Mouse (Mus musculus): ENCODE data around the gene Sln.

Sln gene

GRCm38 (mm10) chr9:53849864-53850263, at the start of gene Sln:
Sln (plus strand) TSS chr9:53850164.
- in situ Hi-C loops (cut with MboI; ENCODE audit: unreplicated experiment in 2 of 2) = no loop called here

- in situ Hi-C loops (cut with MboI; ENCODE audit: unreplicated experiment in 2 of 2) = no loop called here
These were observed 47.0 kb upstream of the Sln start for GRCm38 (mm10) chr9:53802921-53803320.

GRCm38 (mm10) chr9:53806496-53807086, 43.4 kb upstream of the Sln start:
- in situ Hi-C loops (cut with MboI; ENCODE audit: unreplicated experiment in 2 of 2) = no loop called here

- in situ Hi-C loops (cut with MboI; ENCODE audit: unreplicated experiment in 2 of 2) = loop anchor here in 1 of 2 experiments (10.0 kb wide), 1 partner anchor 219 kb away; no protein-coding TSS in a partner anchor
These were observed 36.5 kb upstream of the Sln start for GRCm38 (mm10) chr9:53813418-53813817.

- in situ Hi-C loops (cut with MboI; ENCODE audit: unreplicated experiment in 2 of 2) = loop anchor here in 1 of 2 experiments (10.0 kb wide), 1 partner anchor 224 kb away; no protein-coding TSS in a partner anchor
These were observed 31.2 kb upstream of the Sln start for GRCm38 (mm10) chr9:53818760-53819159.

GRCm38 (mm10) chr9:53825318-53825717, 24.6 kb upstream of the Sln start:
- in situ Hi-C loops (cut with MboI; ENCODE audit: unreplicated experiment in 2 of 2) = loop anchor here (5.0 to 10.0 kb wide), 5 partner anchors 151 to 571 kb away; partner anchors contain the start of gene Cul5 (in 1 of the 2)

GRCm38 (mm10) chr9:53829081-53829865, 20.7 kb upstream of the Sln start:
- in situ Hi-C loops (cut with MboI; ENCODE audit: unreplicated experiment in 2 of 2) = loop anchor here (5.0 to 10.0 kb wide), 5 partner anchors 154 to 574 kb away; partner anchors contain the start of gene Cul5 (in 1 of the 2)

- in situ Hi-C loops (cut with MboI; ENCODE audit: unreplicated experiment in 2 of 2) = loop anchor here (5.0 to 10.0 kb wide), 5 partner anchors 155 to 575 kb away; partner anchors contain the start of gene Cul5 (in 1 of the 2)
These were observed 20.1 kb upstream of the Sln start for GRCm38 (mm10) chr9:53829866-53830209.

- in situ Hi-C loops (cut with MboI; ENCODE audit: unreplicated experiment in 2 of 2) = no loop called here
These were observed 14.9 kb upstream of the Sln start for GRCm38 (mm10) chr9:53835039-53835438.

GRCm38 (mm10) chr9:53835976-53836375, 14.0 kb upstream of the Sln start:
- in situ Hi-C loops (cut with MboI; ENCODE audit: unreplicated experiment in 2 of 2) = no loop called here

- in situ Hi-C loops (cut with MboI; ENCODE audit: unreplicated experiment in 2 of 2) = no loop called here
These were observed 11.1 kb upstream of the Sln start for GRCm38 (mm10) chr9:53838816-53839215.

- in situ Hi-C loops (cut with MboI; ENCODE audit: unreplicated experiment in 2 of 2) = no loop called here
These were observed 1.4 kb upstream of the Sln start for GRCm38 (mm10) chr9:53848548-53848947.

GRCm38 (mm10) chr9:53852158-53852557, 2.2 kb downstream of the Sln start:
- in situ Hi-C loops (cut with MboI; ENCODE audit: unreplicated experiment in 2 of 2) = no loop called here

- in situ Hi-C loops (cut with MboI; ENCODE audit: unreplicated experiment in 2 of 2) = no loop called here
These were observed 3.7 kb downstream of the Sln start for GRCm38 (mm10) chr9:53853672-53854071.

GRCm38 (mm10) chr9:53854525-53854924, 4.6 kb downstream of the Sln start:
- in situ Hi-C loops (cut with MboI; ENCODE audit: unreplicated experiment in 2 of 2) = no loop called here

GRCm38 (mm10) chr9:53857864-53858263, 7.9 kb downstream of the Sln start:
- in situ Hi-C loops (cut with MboI; ENCODE audit: unreplicated experiment in 2 of 2) = no loop called here

- in situ Hi-C loops (cut with MboI; ENCODE audit: unreplicated experiment in 2 of 2) = no loop called here
These were observed 23.3 kb downstream of the Sln start for GRCm38 (mm10) chr9:53873239-53873638.

- in situ Hi-C loops (cut with MboI; ENCODE audit: unreplicated experiment in 2 of 2) = no loop called here
These were observed 27.5 kb downstream of the Sln start for GRCm38 (mm10) chr9:53877423-53877822.

- in situ Hi-C loops (cut with MboI; ENCODE audit: unreplicated experiment in 2 of 2) = loop anchor here in 1 of 2 experiments (10.0 kb wide), 1 partner anchor 101 kb away; no protein-coding TSS in a partner anchor
These were observed 33.8 kb downstream of the Sln start for GRCm38 (mm10) chr9:53883588-53884280.

- in situ Hi-C loops (cut with MboI; ENCODE audit: unreplicated experiment in 2 of 2) = no loop called here
These were observed 40.1 kb downstream of the Sln start for GRCm38 (mm10) chr9:53890075-53890474.

- in situ Hi-C loops (cut with MboI; ENCODE audit: unreplicated experiment in 2 of 2) = no loop called here
These were observed 45.9 kb downstream of the Sln start for GRCm38 (mm10) chr9:53895827-53896226.
